Mouse (Mus musculus): ENCODE measurements at regions not wholly inside any gene's neighbourhood (a gene's known extent, or its start where the extent isn't known, plus 50 kb on each side); places are given as distances from the start of the nearest gene placed in this dataset.

DNA sequence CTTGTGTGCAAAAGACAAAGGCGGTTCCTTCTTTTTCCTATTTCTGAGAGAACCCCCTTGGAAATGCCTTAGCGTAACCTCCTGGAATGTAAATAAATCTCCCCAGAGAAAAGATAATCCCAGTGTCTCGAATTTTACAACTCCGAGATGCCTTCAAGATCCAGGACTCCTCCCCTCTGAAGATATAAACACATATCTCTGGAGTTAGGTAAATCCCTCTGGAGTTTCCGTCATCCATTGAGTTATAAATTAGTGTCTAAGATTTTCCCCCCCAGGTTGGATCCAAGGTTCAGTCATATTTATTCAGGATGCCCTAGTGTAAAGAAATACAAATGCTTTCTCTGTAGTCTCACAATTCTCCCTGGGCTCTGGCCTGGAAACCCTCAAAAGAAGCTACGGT lies 200.3 kb downstream of the Rchy1 start:
- TF ChIP-seq CTCF (conservative IDR thresholded peaks at IDR 0.05; ENCODE audit: insufficient read depth, insufficient read length, low read depth, low read length) (no peak), POLR2A (IDR thresholded peaks at IDR 0.05; ENCODE audit: low read depth, low read length) (no peak)
